Mouse (Mus musculus) intestine, embryonic 14.5 days (tissue): ENCODE data around the gene Fbln2. TPM values are rescaled to one million over a fixed set of nuclear protein-coding genes. Genes with fewer than 3 reads are reported as not detected.

Experiments
- ATAC-seq: fragments of 200-750 bp; cut with Nextera tagmentation; replicated peaks from 2 replicates; pipeline ENCODE4 v1.8.0; 2017; ENCODE audit warnings: low read depth, moderate number of reproducible peaks, moderate TSS enrichment, moderate library complexity; ENCODE audit not compliant: low FRiP score, low TSS enrichment
- DNase-seq: peaks from one replicate; pipeline ENCODE4 v3.0.0-alpha.2; 2018; ENCODE audit warnings: low spot score
- H3K27ac ChIP-seq: fragments of 300-500 bp; sonication (generic); 2 replicates; pipeline ENCODE4 v1.5.1; 2014; ENCODE audit warnings: low read depth, mild to moderate bottlenecking, control low read depth
- H3K27me3 ChIP-seq: fragments of 300-500 bp; sonication (generic); replicated peaks from 2 replicates; pipeline ENCODE4 v1.6.1; 2014; ENCODE audit warnings: low read length, control low read depth; ENCODE audit not compliant: control insufficient read depth, insufficient read depth
- H3K36me3 ChIP-seq: fragments of 300-500 bp; sonication (generic); 2 replicates; pipeline ENCODE4 v1.6.1; 2014; ENCODE audit warnings: low read length, control low read depth; ENCODE audit not compliant: control insufficient read depth, insufficient read depth
- H3K4me1 ChIP-seq: fragments of 300-500 bp; sonication (generic); replicated peaks from 2 replicates; pipeline ENCODE4 v1.6.1; 2014; ENCODE audit warnings: low read length, control low read depth, mixed read lengths; ENCODE audit not compliant: control insufficient read depth, insufficient read depth
- H3K4me2 ChIP-seq: fragments of 300-500 bp; sonication (generic); 2 replicates; pipeline ENCODE4 v1.6.1; 2014; ENCODE audit warnings: low read length
- H3K4me3 ChIP-seq: fragments of 300-500 bp; sonication (generic); 2 replicates; pipeline ENCODE4 v1.5.1; 2014; ENCODE audit warnings: low read depth, low read length, control low read depth, mixed read lengths
- H3K9ac ChIP-seq: fragments of 300-500 bp; sonication (generic); 2 replicates; pipeline ENCODE4 v1.6.1; 2014; ENCODE audit warnings: mild to moderate bottlenecking, low read length
- H3K9me3 ChIP-seq: fragments of 300-500 bp; sonication (generic); 2 replicates; pipeline ENCODE4 v1.6.1; 2016; ENCODE audit warnings: low read length, control low read depth; ENCODE audit not compliant: control insufficient read depth
- WGBS: fragments of 180-500 bp; shearing (Covaris S2); extraction: QIAGEN DNeasy Blood & Tissue Kit; methylation state at CpG from one replicate; pipeline ENCODE4 v1.1.7; 2014; 5-methylcytosine and 5-hydroxymethylcytosine counted together
- polyA plus RNA-seq: library from polyadenylated mRNA; unstranded; fragments of >200 nt; fragmentation: Nextera tagmentation; extraction: Ambion mirVana; gene quantifications from 2 replicates; pipeline ENCODE4 v1.2.1, GENCODE M21; 2014

The Fbln2 gene
- polyA plus RNA-seq, 1 experiment from 2014 or later: 49.0 TPM

DNA sequence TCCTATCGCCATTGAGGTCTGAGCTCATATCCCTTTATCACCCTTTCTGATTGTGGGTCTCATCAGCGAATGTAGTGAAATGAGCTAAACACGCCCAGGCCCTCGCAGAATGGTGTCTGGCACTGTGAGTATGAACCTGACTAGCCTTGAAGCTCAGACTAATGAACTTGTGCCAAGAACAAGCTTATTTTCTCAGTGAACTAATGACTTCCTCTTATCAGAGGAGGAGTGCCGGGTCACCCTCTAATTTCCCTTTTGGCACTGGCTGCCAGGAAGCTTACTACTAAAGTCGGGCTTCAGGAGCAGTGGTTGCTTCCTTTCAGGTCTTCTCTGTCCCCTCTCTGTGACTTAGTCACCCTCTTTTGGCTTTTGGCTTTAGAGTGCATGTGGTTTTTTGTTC, 12.7 kb downstream of the Fbln2 start:
- no peaks in the 10 kb centered on the region for H3K4me1 ChIP-seq
- no peaks in the 10 kb centered on the region for H3K9me3 ChIP-seq
- no peaks in the 10 kb centered on the region for H3K36me3 ChIP-seq
- H3K9ac ChIP-seq: no peak overlapping the region
- no peak overlapping the region for H3K27ac ChIP-seq
- H3K27me3 ChIP-seq: no peaks in the 10 kb centered on the region
- WGBS: 71% methylated on average over 6 of the region's 6 CpGs
- no peak overlapping the region for H3K4me2 ChIP-seq
- no peak for ATAC-seq
- no peak for DNase-seq
- no peak overlapping the region for H3K4me3 ChIP-seq

- no peak overlapping the region for H3K4me3 ChIP-seq
- no peak overlapping the region for H3K4me2 ChIP-seq
- no peaks in the 10 kb centered on the region for H3K36me3 ChIP-seq
- ATAC-seq (no peak), DNase-seq (no peak)
- no peaks in the 10 kb centered on the region for H3K9me3 ChIP-seq
- H3K27me3 ChIP-seq: no peaks in the 10 kb centered on the region
- H3K4me1 ChIP-seq: no peaks in the 10 kb centered on the region
- no peak overlapping the region for H3K9ac ChIP-seq
- 76% methylated on average over 4 of the region's 4 CpGs for WGBS
- H3K27ac ChIP-seq: no peak overlapping the region
Observed at GRCm38 (mm10) chr6:91225346-91225745, 13.1 kb downstream of the Fbln2 start.

DNA sequence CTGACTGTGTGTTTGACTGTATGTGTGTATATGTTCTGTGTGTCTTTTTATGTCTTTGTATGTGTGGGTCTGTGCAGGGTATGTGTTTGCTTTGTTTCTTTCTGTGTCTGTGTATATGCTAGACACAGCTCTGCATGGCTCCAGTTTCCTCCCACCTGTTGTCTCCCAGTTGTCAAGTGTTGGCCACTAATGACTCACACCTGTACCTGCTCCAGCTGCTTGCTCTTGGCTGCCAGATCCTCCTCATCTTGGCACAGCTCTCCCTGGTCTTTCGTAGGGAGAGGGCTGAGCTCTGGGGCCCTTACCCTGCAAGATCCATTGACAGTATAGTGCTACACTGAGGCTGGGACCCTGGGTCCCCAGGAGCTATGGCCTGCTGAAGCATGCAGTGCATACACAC, 13.8 kb downstream of the Fbln2 start:
- WGBS: 73% methylated on average over 1 of the region's 1 CpGs
- Histone ChIP-seq H3K27ac (no peak overlapping the region), H3K27me3 (no peaks in the 10 kb centered on the region), H3K4me1 (no peaks in the 10 kb centered on the region), H3K9me3 (no peaks in the 10 kb centered on the region), H3K4me3 (no peak overlapping the region), H3K4me2 (no peak overlapping the region), H3K9ac (no peak overlapping the region), H3K36me3 (no peaks in the 10 kb centered on the region)
- DNase-seq: no peak
- ATAC-seq: no peak

DNA sequence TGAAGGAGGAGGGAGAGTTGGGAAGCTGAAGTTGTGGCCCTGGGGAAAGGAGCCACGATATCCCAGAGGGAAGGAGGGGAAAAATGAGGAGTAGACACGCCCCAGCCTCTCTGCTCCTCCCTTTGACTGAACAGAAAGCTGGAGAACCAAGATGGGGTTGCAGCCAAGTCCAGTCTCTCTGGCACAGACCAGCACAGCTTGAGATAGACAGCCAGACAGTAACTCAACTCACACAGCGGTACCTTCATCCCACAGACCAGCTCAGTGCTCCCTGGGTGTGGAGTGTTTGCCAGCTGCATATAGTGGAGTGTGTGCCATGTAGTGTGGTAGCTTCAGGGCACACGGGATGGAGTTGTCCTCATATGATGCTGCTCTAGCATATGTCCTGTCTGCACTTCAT, 16.7 kb downstream of the Fbln2 start:
- ATAC-seq (no peak; the same call in 1 of the 2 replicates), DNase-seq (no peak)
- H3K9ac ChIP-seq: no peak overlapping the region
- H3K4me2 ChIP-seq: no peak overlapping the region
- H3K9me3 ChIP-seq: no peaks in the 10 kb centered on the region
- WGBS: 59% methylated on average over 4 of the region's 4 CpGs
- no peak overlapping the region for H3K4me3 ChIP-seq
- H3K36me3 ChIP-seq: no peaks in the 10 kb centered on the region
- no peaks in the 10 kb centered on the region for H3K4me1 ChIP-seq
- H3K27ac ChIP-seq: no peak overlapping the region
- H3K27me3 ChIP-seq: no peaks in the 10 kb centered on the region

GRCm38 (mm10) chr6:91231000-91231399, 18.7 kb downstream of the Fbln2 start:
- Histone ChIP-seq H3K4me1 (no peaks in the 10 kb centered on the region), H3K9ac (no peak overlapping the region), H3K27me3 (no peaks in the 10 kb centered on the region), H3K9me3 (no peaks in the 10 kb centered on the region), H3K4me2 (no peak overlapping the region), H3K4me3 (no peak overlapping the region), H3K36me3 (no peaks in the 10 kb centered on the region), H3K27ac (no peak overlapping the region)
- ATAC-seq (no peak), DNase-seq (no peak)
- 90% methylated on average over 5 of the region's 5 CpGs for WGBS

GRCm38 (mm10) chr6:91231523-91231922, 19.3 kb downstream of the Fbln2 start:
- WGBS: 72% methylated on average over 4 of the region's 4 CpGs
- ATAC-seq: no peak
- Histone ChIP-seq H3K4me2 (no peak overlapping the region), H3K9me3 (no peaks in the 10 kb centered on the region), H3K27ac (no peak overlapping the region), H3K27me3 (no peaks in the 10 kb centered on the region), H3K9ac (no peak overlapping the region), H3K36me3 (no peaks in the 10 kb centered on the region), H3K4me3 (no peak overlapping the region), H3K4me1 (peaks cover 4% of the 10 kb centered on the region; the same call in 1 of the 2 replicates)
- no peak for DNase-seq

DNA sequence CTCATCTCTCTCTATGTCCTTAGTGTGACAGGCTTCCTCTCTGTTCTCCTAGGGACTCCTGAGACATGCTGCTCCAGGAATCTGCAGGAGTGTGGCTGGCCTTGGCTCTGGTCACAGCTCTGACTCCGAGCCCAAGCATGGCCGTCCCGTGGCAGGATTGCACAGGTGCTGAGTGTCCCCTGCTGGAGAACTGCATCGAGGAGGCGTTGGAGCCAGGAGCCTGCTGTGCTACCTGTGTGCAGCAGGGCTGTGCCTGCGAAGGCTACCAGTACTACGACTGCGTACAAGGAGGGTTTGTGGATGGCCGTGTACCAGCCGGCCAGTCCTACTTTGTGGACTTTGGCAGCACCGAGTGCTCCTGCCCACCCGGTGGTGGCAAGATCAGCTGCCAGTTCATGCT, 20.8 kb downstream of the Fbln2 start:
- 80% methylated on average over 12 of the region's 12 CpGs for WGBS
- H3K4me2 ChIP-seq: no peak overlapping the region
- H3K27me3 ChIP-seq: no peaks in the 10 kb centered on the region
- H3K27ac ChIP-seq: no peak overlapping the region
- no peak overlapping the region for H3K9ac ChIP-seq
- no peak overlapping the region for H3K4me3 ChIP-seq
- DNase-seq (no peak), ATAC-seq (no peak)
- H3K9me3 ChIP-seq: no peaks in the 10 kb centered on the region
- H3K36me3 ChIP-seq: no peaks in the 10 kb centered on the region
- peaks cover 5% of the 10 kb centered on the region; the same call in 1 of the 2 replicates for H3K4me1 ChIP-seq

DNA sequence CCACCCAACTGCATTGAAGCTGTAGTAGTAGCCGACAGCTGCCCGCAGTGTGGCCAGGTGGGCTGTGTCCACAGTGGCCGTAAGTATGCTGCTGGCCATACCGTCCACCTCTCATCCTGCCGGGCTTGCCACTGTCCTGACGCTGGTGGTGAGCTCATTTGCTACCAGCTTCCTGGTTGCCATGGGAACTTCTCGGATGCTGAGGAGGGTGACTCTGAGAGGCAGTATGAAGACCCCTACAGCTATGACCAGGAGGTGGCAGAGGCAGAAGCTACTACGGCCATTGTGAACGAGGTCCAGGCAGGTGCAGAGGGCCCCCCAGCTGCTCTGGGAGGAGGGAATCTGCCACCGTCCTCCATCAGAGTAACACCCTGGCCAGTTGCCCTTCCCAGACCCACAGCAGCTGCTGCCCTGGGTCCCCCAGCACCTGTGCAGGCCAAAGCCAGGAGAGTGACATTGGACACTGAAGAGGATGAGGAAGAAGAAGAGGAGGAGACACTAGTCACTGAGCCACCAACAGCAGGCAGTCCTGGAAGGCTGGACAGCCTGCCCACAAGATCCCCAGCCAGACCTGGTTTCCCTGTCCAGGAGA, 21.3 kb downstream of the Fbln2 start:
- DNase-seq (no peak), ATAC-seq (no peak)
- Histone ChIP-seq H3K27me3 (no peaks in the 10 kb centered on the region), H3K9me3 (no peaks in the 10 kb centered on the region), H3K4me1 (peaks cover 5% of the 10 kb centered on the region; the same call in 1 of the 2 replicates), H3K4me2 (no peak overlapping the region), H3K27ac (no peak overlapping the region), H3K9ac (no peak overlapping the region), H3K36me3 (no peaks in the 10 kb centered on the region), H3K4me3 (no peak overlapping the region)
- 69% methylated on average over 10 of the region's 10 CpGs for WGBS

- H3K4me2 ChIP-seq: no peak overlapping the region
- WGBS: 53% methylated on average over 11 of the region's 11 CpGs
- DNase-seq (no peak), ATAC-seq (no peak)
- no peaks in the 10 kb centered on the region for H3K36me3 ChIP-seq
- H3K27me3 ChIP-seq: no peaks in the 10 kb centered on the region
- no peak overlapping the region for H3K27ac ChIP-seq
- H3K4me1 ChIP-seq: peaks cover 5% of the 10 kb centered on the region; the same call in 1 of the 2 replicates
- no peak overlapping the region for H3K9ac ChIP-seq
- no peaks in the 10 kb centered on the region for H3K9me3 ChIP-seq
- no peak overlapping the region for H3K4me3 ChIP-seq
Observed at GRCm38 (mm10) chr6:91236006-91236405, 23.8 kb downstream of the Fbln2 start.
